Mouse (Mus musculus): ENCODE measurements around the gene Il2rb. TPM values are rescaled to one million over a fixed set of nuclear protein-coding genes. Genes with fewer than 3 reads are reported as not detected.
A peak's percentile ranks its signal among the peaks of the same experiment; 100 is the strongest.

The Il2rb gene
- polyA plus RNA-seq, 1 experiment from 2014 or later, result 0.16 TPM

DNA sequence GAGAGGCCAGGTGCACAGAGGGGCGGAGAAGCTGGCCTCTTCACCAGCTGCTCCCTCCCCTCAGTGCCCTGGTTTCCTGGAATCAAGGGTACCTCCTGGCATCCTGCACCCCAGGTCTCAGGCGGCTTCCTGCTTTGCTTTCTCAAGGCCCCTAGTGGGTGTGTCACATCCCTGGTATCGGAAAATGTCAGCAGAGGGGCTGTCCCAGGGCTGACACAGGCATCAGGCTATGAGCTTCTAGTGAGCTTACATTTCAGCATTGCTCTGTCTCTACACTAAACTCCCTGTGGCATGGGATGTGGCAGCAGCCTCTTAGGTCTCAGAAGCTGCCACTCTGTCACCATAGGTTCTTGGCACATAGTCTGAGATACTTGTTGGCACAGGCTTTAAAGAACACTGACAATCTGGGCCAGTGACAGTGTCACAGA, 19.5 kb downstream of the Il2rb start:
- H3K36me3 ChIP-seq (ENCODE audit: control insufficient read depth, insufficient read depth, low read length), result no peaks in the 10 kb centered on the region
- H3K27me3 ChIP-seq (ENCODE audit: control insufficient read depth, insufficient read depth, low read length), result 0 out of 2 replicates have a peak, but pooled peaks cover 3% of the 10 kb centered on the region
- H3K9ac ChIP-seq (ENCODE audit: low read length), result no peak overlapping the region
- peak; percentile 20; the same call in 1 of the 2 replicates for ATAC-seq (ENCODE audit: insufficient number of reproducible peaks, insufficient read depth, low FRiP score, low read depth)
- no peak overlapping the region for H3K4me3 ChIP-seq (ENCODE audit: control insufficient read depth in 1 of 2, insufficient read depth in 1 of 2, low read depth in 1 of 2, low read length in 2 of 2)
- no peak overlapping the region for H3K4me2 ChIP-seq (ENCODE audit: low read length)
- no peak overlapping the region for H3K27ac ChIP-seq (replicated peaks in 1 of 2; ENCODE audit: control insufficient read depth in 1 of 2, insufficient read depth in 1 of 2, low read depth in 2 of 2, low read length in 2 of 2)
- peaks cover 14 to 15% of the 10 kb centered on the region in 2 experiments; a peak in 3 of 4 replicates for H3K4me1 ChIP-seq (ENCODE audit: control insufficient read depth in 2 of 2, insufficient read depth in 2 of 2, low read length in 2 of 2)
- H3K9me3 ChIP-seq (ENCODE audit: control insufficient read depth, low read length), result no peaks in the 10 kb centered on the region
- 46% methylated on average over 3 of the region's 3 CpGs for WGBS

DNA sequence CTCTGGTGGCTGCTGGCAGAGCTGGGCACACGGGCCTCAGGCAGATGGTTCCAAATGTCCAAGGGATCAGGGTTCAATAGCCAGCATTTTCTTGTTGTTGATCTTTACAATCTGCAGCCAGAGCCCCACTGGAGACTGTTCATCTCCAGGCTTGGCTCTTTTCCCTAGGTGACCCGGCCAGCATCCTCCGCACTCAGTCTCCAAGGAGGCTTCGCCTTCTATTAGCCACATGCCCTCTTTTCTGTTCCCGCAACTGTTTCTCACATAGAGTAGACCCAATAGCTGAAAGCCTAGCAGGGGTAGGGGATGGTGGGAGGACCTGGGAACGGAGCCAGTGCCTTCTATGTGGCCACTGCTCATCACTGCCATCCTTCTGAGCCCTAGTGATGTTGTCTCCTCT, 21.6 kb downstream of the Il2rb start:
- ATAC-seq (ENCODE audit: insufficient number of reproducible peaks, insufficient read depth, low FRiP score, low read depth), result no peak
- Histone ChIP-seq H3K9me3 (ENCODE audit: control insufficient read depth, low read length) (no peaks in the 10 kb centered on the region), H3K4me1 (ENCODE audit: control insufficient read depth in 2 of 2, insufficient read depth in 2 of 2, low read length in 2 of 2) (peaks cover 16 to 18% of the 10 kb centered on the region in 2 experiments; a peak in 3 of 4 replicates), H3K27me3 (ENCODE audit: control insufficient read depth, insufficient read depth, low read length) (0 out of 2 replicates have a peak, but pooled peaks cover 3% of the 10 kb centered on the region), H3K4me2 (ENCODE audit: low read length) (no peak overlapping the region), H3K36me3 (ENCODE audit: control insufficient read depth, insufficient read depth, low read length) (no peaks in the 10 kb centered on the region), H3K9ac (ENCODE audit: low read length) (no peak overlapping the region), H3K27ac (replicated peaks in 1 of 2; ENCODE audit: control insufficient read depth in 1 of 2, insufficient read depth in 1 of 2, low read depth in 2 of 2, low read length in 2 of 2) (no peak overlapping the region), H3K4me3 (ENCODE audit: control insufficient read depth in 1 of 2, insufficient read depth in 1 of 2, low read depth in 1 of 2, low read length in 2 of 2) (no peak overlapping the region)
- 76% methylated on average over 6 of the region's 6 CpGs for WGBS

GRCm38 (mm10) chr15:78471902-78472301, 23.2 kb downstream of the Il2rb start:
- Histone ChIP-seq H3K9ac (ENCODE audit: low read length) (no peak overlapping the region), H3K27ac (replicated peaks in 1 of 2; ENCODE audit: control insufficient read depth in 1 of 2, insufficient read depth in 1 of 2, low read depth in 2 of 2, low read length in 2 of 2) (no peak overlapping the region), H3K4me2 (ENCODE audit: low read length) (no peak overlapping the region), H3K36me3 (ENCODE audit: control insufficient read depth, insufficient read depth, low read length) (no peaks in the 10 kb centered on the region), H3K27me3 (ENCODE audit: control insufficient read depth, insufficient read depth, low read length) (no peaks in the 10 kb centered on the region), H3K4me1 (ENCODE audit: control insufficient read depth in 2 of 2, insufficient read depth in 2 of 2, low read length in 2 of 2) (peaks cover 16 to 18% of the 10 kb centered on the region in 2 experiments; a peak in 3 of 4 replicates), H3K9me3 (ENCODE audit: control insufficient read depth, low read length) (no peaks in the 10 kb centered on the region), H3K4me3 (ENCODE audit: control insufficient read depth in 1 of 2, insufficient read depth in 1 of 2, low read depth in 1 of 2, low read length in 2 of 2) (no peak overlapping the region)
- no peak; the same call in 1 of the 2 replicates for ATAC-seq (ENCODE audit: insufficient number of reproducible peaks, insufficient read depth, low FRiP score, low read depth)
- WGBS, result 32% methylated on average over 7 of the region's 7 CpGs

DNA sequence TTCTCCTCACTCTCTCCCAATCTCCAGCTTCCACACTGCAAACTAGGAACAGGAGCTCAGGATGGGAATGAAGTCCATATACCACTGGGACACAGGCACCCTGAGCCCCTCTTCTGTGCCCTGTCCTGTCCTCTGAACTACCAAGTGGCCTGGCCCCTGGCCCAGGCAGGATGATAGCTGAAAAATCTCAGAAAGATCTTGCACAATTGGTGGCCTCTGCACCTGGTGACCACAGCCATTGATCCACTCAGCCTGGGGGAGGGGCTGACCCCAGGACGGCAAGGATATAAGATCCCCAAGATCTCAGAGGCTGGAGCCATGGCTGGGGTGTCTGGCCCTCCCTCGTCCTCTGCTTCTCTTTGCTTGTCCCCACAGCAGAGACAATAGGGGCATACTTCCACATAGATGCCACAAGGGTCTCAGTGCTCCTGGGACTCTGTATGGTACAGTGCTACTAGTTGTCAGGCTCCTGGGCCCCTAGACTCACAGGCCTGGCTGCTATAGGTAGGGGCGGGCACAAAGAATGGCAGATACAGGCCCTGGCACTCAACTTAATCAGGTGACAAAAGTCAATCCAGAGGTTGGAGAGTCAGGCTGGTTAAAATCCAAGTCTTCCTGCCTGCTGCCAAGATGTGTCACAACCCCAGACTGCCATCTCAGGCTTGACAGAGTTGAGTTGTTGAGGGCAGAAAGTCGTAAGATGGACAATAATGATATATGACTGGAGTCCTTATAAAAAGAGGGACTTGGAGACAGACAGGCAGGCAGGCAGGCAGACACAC, 24.4 kb downstream of the Il2rb start:
- 71% methylated on average over 4 of the region's 4 CpGs for WGBS
- no peak for ATAC-seq (ENCODE audit: insufficient number of reproducible peaks, insufficient read depth, low FRiP score, low read depth)
- no peak overlapping the region for H3K27ac ChIP-seq (replicated peaks in 1 of 2; ENCODE audit: control insufficient read depth in 1 of 2, insufficient read depth in 1 of 2, low read depth in 2 of 2, low read length in 2 of 2)

DNA sequence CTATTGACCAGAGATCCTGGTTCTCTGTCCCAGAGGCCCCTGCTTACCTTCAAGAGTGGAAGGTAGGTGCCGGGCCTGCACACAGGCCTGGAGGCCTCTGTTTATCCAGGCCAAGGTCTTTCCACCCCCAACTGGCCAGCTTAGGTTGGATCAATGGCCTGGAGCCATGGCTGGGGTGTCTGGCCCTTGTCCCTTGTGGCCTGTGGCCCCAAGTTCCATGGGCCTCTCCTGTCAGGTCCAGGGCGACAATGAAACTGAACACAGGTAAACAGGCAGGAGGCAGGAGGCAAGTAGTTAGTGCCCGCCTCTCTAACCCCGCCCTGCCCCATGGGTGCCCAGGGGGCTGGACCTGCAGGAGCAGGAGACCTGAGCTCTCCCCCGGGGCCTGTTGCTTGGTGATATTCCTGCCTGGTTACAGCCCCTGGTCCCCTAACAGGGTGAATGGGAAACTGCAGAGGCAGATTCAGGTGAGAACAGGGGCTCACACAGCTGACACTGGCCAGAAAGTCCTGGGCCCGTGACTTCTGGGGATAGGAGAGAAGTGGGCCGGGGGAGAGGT, 26.6 kb downstream of the Il2rb start, which contains the start of gene Tmprss6:
Gene Tmprss6 (minus strand): TSS at position 256 of the 559 bp plus-strand sequence.
- 73% methylated on average over 7 of the region's 7 CpGs for WGBS
- no peak for ATAC-seq (ENCODE audit: insufficient number of reproducible peaks, insufficient read depth, low FRiP score, low read depth)
- Histone ChIP-seq H3K4me3 (ENCODE audit: control insufficient read depth in 1 of 2, insufficient read depth in 1 of 2, low read depth in 1 of 2, low read length in 2 of 2) (no peak within 1 kb of the TSS), H3K9ac (ENCODE audit: low read length) (no peak within 1 kb of the TSS), H3K4me1 (ENCODE audit: control insufficient read depth in 2 of 2, insufficient read depth in 2 of 2, low read length in 2 of 2) (peaks cover 14 to 15% of the 10 kb centered on the region in 2 experiments; a peak in 3 of 4 replicates), H3K9me3 (ENCODE audit: control insufficient read depth, low read length) (no peaks in the 10 kb centered on the region), H3K36me3 (ENCODE audit: control insufficient read depth, insufficient read depth, low read length) (no peaks in the 10 kb centered on the region), H3K27ac (replicated peaks in 1 of 2; ENCODE audit: control insufficient read depth in 1 of 2, insufficient read depth in 1 of 2, low read depth in 2 of 2, low read length in 2 of 2) (no peak within 1 kb of the TSS), H3K27me3 (ENCODE audit: control insufficient read depth, insufficient read depth, low read length) (no peaks in the 10 kb centered on the region), H3K4me2 (ENCODE audit: low read length) (no peak within 1 kb of the TSS)

More for the DNA sequence above, 24.4 kb downstream of the Il2rb start:
- Histone ChIP-seq H3K4me2 (ENCODE audit: low read length) (no peak overlapping the region), H3K36me3 (ENCODE audit: control insufficient read depth, insufficient read depth, low read length) (no peaks in the 10 kb centered on the region), H3K4me3 (ENCODE audit: control insufficient read depth in 1 of 2, insufficient read depth in 1 of 2, low read depth in 1 of 2, low read length in 2 of 2) (no peak overlapping the region), H3K27me3 (ENCODE audit: control insufficient read depth, insufficient read depth, low read length) (no peaks in the 10 kb centered on the region), H3K9me3 (ENCODE audit: control insufficient read depth, low read length) (no peaks in the 10 kb centered on the region), H3K4me1 (ENCODE audit: control insufficient read depth in 2 of 2, insufficient read depth in 2 of 2, low read length in 2 of 2) (peaks cover 16 to 18% of the 10 kb centered on the region in 2 experiments; a peak in 3 of 4 replicates), H3K9ac (ENCODE audit: low read length) (no peak overlapping the region)

DNA sequence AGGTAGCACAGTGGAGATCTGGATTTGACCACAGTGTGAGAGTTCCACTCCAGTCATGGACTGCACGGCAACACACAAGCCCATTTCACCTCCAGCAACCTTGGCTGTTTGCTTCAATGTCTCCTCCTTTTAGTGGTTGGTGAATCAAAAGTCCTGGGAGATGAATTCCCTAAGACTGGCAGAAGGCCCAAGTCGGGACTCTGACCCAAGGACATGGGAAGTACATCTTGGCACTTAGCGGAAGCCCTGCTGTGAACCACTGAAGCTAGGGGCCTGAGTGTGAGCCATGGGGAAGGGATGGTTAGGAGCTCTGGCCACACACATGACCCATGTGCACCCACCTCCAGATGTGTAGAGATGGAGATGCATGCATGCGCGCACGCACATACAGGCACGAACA, 27.5 kb downstream of the Il2rb start:
- H3K27ac ChIP-seq (replicated peaks in 1 of 2; ENCODE audit: control insufficient read depth in 1 of 2, insufficient read depth in 1 of 2, low read depth in 2 of 2, low read length in 2 of 2), result no peak overlapping the region
- 92% methylated on average over 7 of the region's 7 CpGs for WGBS
- no peaks in the 10 kb centered on the region for H3K36me3 ChIP-seq (ENCODE audit: control insufficient read depth, insufficient read depth, low read length)
- no peaks in the 10 kb centered on the region; the same call in 1 of the 2 replicates for H3K27me3 ChIP-seq (ENCODE audit: control insufficient read depth, insufficient read depth, low read length)
- peaks cover 17 to 22% of the 10 kb centered on the region in 2 experiments for H3K4me1 ChIP-seq (ENCODE audit: control insufficient read depth in 2 of 2, insufficient read depth in 2 of 2, low read length in 2 of 2)
- H3K9me3 ChIP-seq (ENCODE audit: control insufficient read depth, low read length), result no peaks in the 10 kb centered on the region
- no peak overlapping the region for H3K9ac ChIP-seq (ENCODE audit: low read length)
- no peak overlapping the region for H3K4me2 ChIP-seq (ENCODE audit: low read length)
- no peak overlapping the region for H3K4me3 ChIP-seq (ENCODE audit: control insufficient read depth in 1 of 2, insufficient read depth in 1 of 2, low read depth in 1 of 2, low read length in 2 of 2)
- ATAC-seq (ENCODE audit: insufficient number of reproducible peaks, insufficient read depth, low FRiP score, low read depth), result no peak

- 33% methylated on average over 6 of the region's 6 CpGs for WGBS
- no peak overlapping the region for H3K9ac ChIP-seq (ENCODE audit: low read length)
- H3K27ac ChIP-seq (replicated peaks in 1 of 2; ENCODE audit: control insufficient read depth in 1 of 2, insufficient read depth in 1 of 2, low read depth in 2 of 2, low read length in 2 of 2), result no peak overlapping the region
- no peaks in the 10 kb centered on the region for H3K9me3 ChIP-seq (ENCODE audit: control insufficient read depth, low read length)
- H3K4me2 ChIP-seq (ENCODE audit: low read length), result no peak overlapping the region
- H3K27me3 ChIP-seq (ENCODE audit: control insufficient read depth, insufficient read depth, low read length), result no peaks in the 10 kb centered on the region; the same call in 1 of the 2 replicates
- ATAC-seq (ENCODE audit: insufficient number of reproducible peaks, insufficient read depth, low FRiP score, low read depth), result no peak
- H3K4me1 ChIP-seq (ENCODE audit: control insufficient read depth in 2 of 2, insufficient read depth in 2 of 2, low read length in 2 of 2), result peaks cover 14 to 20% of the 10 kb centered on the region in 2 experiments
- H3K36me3 ChIP-seq (ENCODE audit: control insufficient read depth, insufficient read depth, low read length), result no peaks in the 10 kb centered on the region
- H3K4me3 ChIP-seq (ENCODE audit: control insufficient read depth in 1 of 2, insufficient read depth in 1 of 2, low read depth in 1 of 2, low read length in 2 of 2), result no peak overlapping the region
Measured at GRCm38 (mm10) chr15:78466809-78467208, 28.3 kb downstream of the Il2rb start.

Data from heart, embryonic 14.5 days (tissue).